Mouse (Mus musculus) embryonic fibroblast, embryonic 13.5 days (primary cell): ENCODE measurements around the gene Slc35c1.

ENCODE experiments used
- CTCF ChIP-seq: IDR thresholded peaks from 2 replicates; pipeline ENCODE4 v1.5.1; 2011; ENCODE audit warnings: mild to moderate bottlenecking, control low read depth, low read length, moderate library complexity, borderline replicate concordance; ENCODE audit not compliant: insufficient read depth
- POLR2A ChIP-seq: IDR thresholded peaks from 2 replicates; pipeline ENCODE4 v1.6.1; 2011; ENCODE audit warnings: low read depth, mild to moderate bottlenecking, control low read depth, low read length, moderate library complexity

GRCm38 (mm10) chr2:92478313-92478688, 18.0 kb upstream of the Slc35c1 start:
- TF ChIP-seq POLR2A (no peak), CTCF (no peak)
